Mouse (Mus musculus) heart, postnatal 0 days (tissue): Measurements from ENCODE around the gene Rnf212. TPM values are rescaled to one million over a fixed set of nuclear protein-coding genes. Genes with fewer than 3 reads are reported as not detected.
"Not testable (repeated sequence)": the region's sequence is repeated elsewhere in the genome, so short reads cannot be mapped to it uniquely, and the experiment has no call there.

Experiments
- ATAC-seq: fragments of 200-750 bp; cut with Nextera tagmentation; 2 replicates; pipeline ENCODE4 v1.8.0; 2017; ENCODE audit warnings: low read depth, moderate number of reproducible peaks, moderate library complexity; ENCODE audit not compliant: insufficient read depth
- DNase-seq: peaks from one replicate; pipeline ENCODE4 v3.0.0-alpha.2; 2016; ENCODE audit warnings: low spot score
- H3K27ac ChIP-seq: fragments of 300-500 bp; sonication (generic); 2 replicates; pipeline ENCODE4 v1.5.1; 2014; ENCODE audit warnings: low read depth, mild to moderate bottlenecking
- H3K27me3 ChIP-seq: fragments of 300-500 bp; sonication (generic); 2 replicates; pipeline ENCODE4 v1.6.1; 2014; ENCODE audit warnings: low read length, mixed read lengths; ENCODE audit not compliant: control insufficient read depth, insufficient read depth
- H3K36me3 ChIP-seq: fragments of 300-500 bp; sonication (generic); replicated peaks from 2 replicates; pipeline ENCODE4 v1.6.1; 2014; ENCODE audit warnings: low read length, mixed read lengths; ENCODE audit not compliant: control insufficient read depth, insufficient read depth
- H3K4me1 ChIP-seq: fragments of 300-500 bp; sonication (generic); 2 replicates; pipeline ENCODE4 v1.6.1; 2014; ENCODE audit warnings: antibody characterized with exemption; ENCODE audit not compliant: control insufficient read depth, insufficient read depth
- H3K4me2 ChIP-seq: fragments of 300-500 bp; sonication (generic); 2 replicates; pipeline ENCODE4 v1.6.1; 2014; ENCODE audit warnings: low read depth, mild to moderate bottlenecking, low read length, moderate library complexity
- H3K4me3 ChIP-seq: fragments of 300-500 bp; sonication (generic); 2 replicates; pipeline ENCODE4 v1.5.1; 2014; ENCODE audit warnings: low read depth, low read length
- H3K9ac ChIP-seq: fragments of 300-500 bp; sonication (generic); replicated peaks from 2 replicates; pipeline ENCODE4 v1.6.1; 2014; ENCODE audit warnings: low read depth, low read length, mixed read lengths
- H3K9me3 ChIP-seq: fragments of 300-500 bp; sonication (generic); replicated peaks from 2 replicates; pipeline ENCODE4 v1.6.1; 2016; ENCODE audit warnings: low read length; ENCODE audit not compliant: control insufficient read depth
- CTCF ChIP-seq: IDR thresholded peaks from 2 replicates; pipeline ENCODE4 v1.5.1; 2016; ENCODE audit warnings: antibody characterized with exemption, control low read depth, low read depth
- EP300 ChIP-seq: IDR thresholded peaks from 2 replicates; pipeline ENCODE4 v1.6.1; 2016; ENCODE audit warnings: antibody characterized with exemption, low read depth
- WGBS: fragments of 180-500 bp; shearing (Covaris S2); extraction: QIAGEN DNeasy Blood & Tissue Kit; methylation state at CpG from one replicate; pipeline ENCODE4 v1.1.7; 2014; 5-methylcytosine and 5-hydroxymethylcytosine counted together
- polyA plus RNA-seq: library from polyadenylated mRNA; unstranded; fragments of >200 nt; fragmentation: Nextera tagmentation; extraction: Ambion mirVana; gene quantifications from 2 replicates; pipeline ENCODE4 v1.2.1, GENCODE M21; 2015
- total RNA-seq: library from RNA; depleted of rRNA; stranded (reverse); fragments of >200 nt; gene quantifications from 2 replicates; pipeline ENCODE4 v1.2.3, GENCODE M21; 2014; ENCODE audit warnings: low replicate concordance; rRNA removed

The Rnf212 gene
- total RNA-seq (not detected in 2 replicates), polyA plus RNA-seq (not detected in 2 replicates)

GRCm38 (mm10) chr5:108774630-108775306 lies at the start of gene Rnf212:
Rnf212 (minus strand) TSS chr5:108774982.
- TF ChIP-seq CTCF: no peak
- no peak for TF ChIP-seq EP300
- no peak within 1 kb of the TSS for H3K27ac ChIP-seq
- no peak within 1 kb of the TSS for H3K9ac ChIP-seq
- DNase-seq: no peak
- 66% methylated on average over 40 of the region's 40 CpGs for WGBS
- no peak within 1 kb of the TSS for H3K4me2 ChIP-seq
- no peaks in the 10 kb centered on the region for H3K36me3 ChIP-seq
- no peaks in the 10 kb centered on the region for H3K4me1 ChIP-seq
- no peaks in the 10 kb centered on the region for H3K27me3 ChIP-seq
- ATAC-seq: no peak
- H3K9me3 ChIP-seq: no peaks in the 10 kb centered on the region
- no peak within 1 kb of the TSS for H3K4me3 ChIP-seq

GRCm38 (mm10) chr5:108823276-108823675 lies 48.5 kb upstream of the Rnf212 start:
- Histone ChIP-seq H3K9ac (no peak overlapping the region), H3K4me1 (no peaks in the 10 kb centered on the region), H3K9me3 (no peaks in the 10 kb centered on the region), H3K27ac (no peak overlapping the region), H3K4me2 (no peak overlapping the region), H3K4me3 (no peak overlapping the region), H3K36me3 (no peaks in the 10 kb centered on the region), H3K27me3 (no peaks in the 10 kb centered on the region)
- DNase-seq (no peak), ATAC-seq (no peak)
- TF ChIP-seq CTCF: no peak
- TF ChIP-seq EP300: no peak
- 49% methylated on average over 2 of the region's 2 CpGs for WGBS

- not testable (repeated sequence) for H3K4me2 ChIP-seq, H3K27ac ChIP-seq, ATAC-seq, H3K4me1 ChIP-seq, H3K27me3 ChIP-seq, H3K36me3 ChIP-seq, DNase-seq, H3K9me3 ChIP-seq, H3K4me3 ChIP-seq, H3K9ac ChIP-seq
- 54% methylated on average over 2 of the region's 2 CpGs for WGBS
Observed at GRCm38 (mm10) chr5:108808750-108809149, 34.0 kb upstream of the Rnf212 start, which contains the start of gene Vmn2r8. Vmn2r8 (minus strand) TSS chr5:108808850.

- no peak for ATAC-seq
- H3K4me1 ChIP-seq: no peaks in the 10 kb centered on the region
- no peak overlapping the region for H3K4me2 ChIP-seq
- no peaks in the 10 kb centered on the region for H3K36me3 ChIP-seq
- no peak for DNase-seq
- H3K27ac ChIP-seq: no peak overlapping the region
- TF ChIP-seq EP300: no peak
- no peak for TF ChIP-seq CTCF
- 20% methylated on average over 1 of the region's 1 CpGs for WGBS
- H3K9ac ChIP-seq: no peak overlapping the region
- H3K27me3 ChIP-seq: no peaks in the 10 kb centered on the region
- H3K4me3 ChIP-seq: no peak overlapping the region
- no peaks in the 10 kb centered on the region for H3K9me3 ChIP-seq
Observed at GRCm38 (mm10) chr5:108803646-108804045, 28.9 kb upstream of the Rnf212 start.

GRCm38 (mm10) chr5:108795263-108795662 lies 20.5 kb upstream of the Rnf212 start, which contains the start of gene Tmed11:
Tmed11 (minus strand) TSS chr5:108795363.
- H3K9me3 ChIP-seq, DNase-seq: not testable (repeated sequence)
- 61% methylated on average over 2 of the region's 2 CpGs for WGBS

GRCm38 (mm10) chr5:108790385-108790784 lies 15.6 kb upstream of the Rnf212 start:
- peak; percentile 60 for TF ChIP-seq CTCF
- H3K27me3 ChIP-seq, ATAC-seq, H3K27ac ChIP-seq, H3K4me3 ChIP-seq, H3K36me3 ChIP-seq, H3K9ac ChIP-seq, H3K9me3 ChIP-seq, H3K4me1 ChIP-seq, DNase-seq, H3K4me2 ChIP-seq: not testable (repeated sequence)
- WGBS: 32% methylated on average over 1 of the region's 1 CpGs

More at GRCm38 (mm10) chr5:108795263-108795662, 20.5 kb upstream of the Rnf212 start, which contains the start of gene Tmed11:
- H3K4me1 ChIP-seq, H3K27me3 ChIP-seq, H3K4me2 ChIP-seq, H3K9ac ChIP-seq, H3K27ac ChIP-seq, H3K36me3 ChIP-seq, H3K4me3 ChIP-seq, ATAC-seq: not testable (repeated sequence)
